Mouse (Mus musculus): ENCODE results near the gene Arhgdia. TPM values are rescaled to one million over a fixed set of nuclear protein-coding genes. Genes with fewer than 3 reads are reported as not detected.

Gene Arhgdia
- 100 to 1,000 TPM; 520 to 527 TPM for total RNA-seq (2023)

GRCm38 (mm10) chr11:120581490-120582267 lies at the start of gene Arhgdia:
Gene Arhgdia, minus strand, starts transcription at chr11:120581624.

GRCm38 (mm10) chr11:120625152-120625775 lies 43.8 kb upstream of the Arhgdia start, which contains the start of gene Sirt7:
Gene Sirt7, minus strand, starts transcription at chr11:120625240.

GRCm38 (mm10) chr11:120617519-120618112 lies 36.2 kb upstream of the Arhgdia start, which contains the start of gene Pcyt2:
Gene Pcyt2, minus strand, starts transcription at chr11:120617936.

GRCm38 (mm10) chr11:120608241-120609034 lies 27.0 kb upstream of the Arhgdia start, which contains the start of gene Npb:
Gene Npb, plus strand, starts transcription at chr11:120608477.

GRCm38 (mm10) chr11:120598283-120598989 lies 17.0 kb upstream of the Arhgdia start, which contains the start of the genes Alyref and Anapc11:
Gene Alyref, minus strand, starts transcription at chr11:120598365.
Gene Anapc11, plus strand, starts transcription at chr11:120598421.

GRCm38 (mm10) chr11:120572752-120573584 lies 8.5 kb downstream of the Arhgdia start, which contains the start of gene P4hb:
Gene P4hb, minus strand, starts transcription at chr11:120573253.

GRCm38 (mm10) chr11:120550810-120551440 lies 30.5 kb downstream of the Arhgdia start, which contains the start of gene Ppp1r27:
Gene Ppp1r27, minus strand, starts transcription at chr11:120551132.

GRCm38 (mm10) chr11:120549168-120549945 lies 32.1 kb downstream of the Arhgdia start, which contains the start of gene Mcrip1:
Gene Mcrip1, minus strand, starts transcription at chr11:120549727.

GRCm38 (mm10) chr11:120530085-120530964 lies 51.1 kb downstream of the Arhgdia start, which contains the start of gene Gcgr:
Gene Gcgr, plus strand, starts transcription at chr11:120530699.

Other genes with a start within 250 kb of the Arhgdia start
- 1,000 to 10,000 TPM; 1,199 to 1,232 TPM for gene Actg1, start 233.1 kb downstream of the Arhgdia start, total RNA-seq (2023)
- not detected for gene Fscn2, start 220.1 kb downstream of the Arhgdia start, total RNA-seq (2023)
- 10 to 100 TPM; 23.1 to 23.6 TPM for gene Faap100, start 202.9 kb downstream of the Arhgdia start, total RNA-seq (2023)
- 10 to 100 TPM; 57.3 to 70.4 TPM for gene Nploc4, start 143.9 kb downstream of the Arhgdia start, total RNA-seq (2023)
- 10 to 100 TPM in 1 of 2 experiments, not detected in 1; 50.9 TPM for gene Tspan10, start 139.0 kb downstream of the Arhgdia start, total RNA-seq (2023)
- gene Pde6g, start 128.1 kb downstream of the Arhgdia start, total RNA-seq (2023): under 1 TPM in 1 of 2 experiments, not detected in 1; 0.32 TPM
- gene Oxld1, start 123.6 kb downstream of the Arhgdia start, total RNA-seq (2023): 1 to 10 TPM; 5.4 to 9.3 TPM
- 10 to 100 TPM; 37.4 to 41.2 TPM for gene Ccdc137, start 123.5 kb downstream of the Arhgdia start, total RNA-seq (2023)
- gene Arl16, start 114.0 kb downstream of the Arhgdia start, total RNA-seq (2023): 10 to 100 TPM; 13.0 to 15.9 TPM
- gene Mrpl12, start 97.0 kb downstream of the Arhgdia start, total RNA-seq (2023): 10 to 100 TPM; 38.9 to 39.5 TPM
- 10 to 100 TPM; 14.7 to 15.0 TPM for gene Slc25a10, start 89.8 kb downstream of the Arhgdia start, total RNA-seq (2023)
- gene Gcgr, start 50.9 kb downstream of the Arhgdia start, total RNA-seq (2023): not detected
- 10 to 100 TPM; 40.5 to 43.6 TPM for gene Mcrip1, start 31.9 kb downstream of the Arhgdia start, total RNA-seq (2023)
- not detected for gene Ppp1r27, start 30.5 kb downstream of the Arhgdia start, total RNA-seq (2023)
- gene P4hb, start 8.4 kb downstream of the Arhgdia start, total RNA-seq (2023): 100 to 1,000 TPM; 141 to 149 TPM
- 100 to 1,000 TPM; 130 to 143 TPM for gene Alyref, start 16.7 kb upstream of the Arhgdia start, total RNA-seq (2023)
- 10 to 100 TPM; 50.0 to 53.1 TPM for gene Anapc11, start 16.8 kb upstream of the Arhgdia start, total RNA-seq (2023)
- gene Npb, start 26.9 kb upstream of the Arhgdia start, total RNA-seq (2023): 1 to 10 TPM; 1.6 to 2.4 TPM
- gene Pcyt2, start 36.3 kb upstream of the Arhgdia start, total RNA-seq (2023): 100 to 1,000 TPM; 107 to 119 TPM
- 100 to 1,000 TPM; 124 to 136 TPM for gene Sirt7, start 43.6 kb upstream of the Arhgdia start, total RNA-seq (2023)
- 10 to 100 TPM; 48.0 to 54.0 TPM for gene Mafg, start 52.0 kb upstream of the Arhgdia start, total RNA-seq (2023)
- gene Pycr1, start 62.1 kb upstream of the Arhgdia start, total RNA-seq (2023): under 1 TPM in 1 of 2 experiments, not detected in 1; 0.81 TPM
- gene Myadml2, start 66.5 kb upstream of the Arhgdia start, total RNA-seq (2023): 1 to 10 TPM in 1 of 2 experiments, not detected in 1; 1.4 TPM
- not detected for gene Notum, start 79.6 kb upstream of the Arhgdia start, total RNA-seq (2023)
- gene Aspscr1, start 91.3 kb upstream of the Arhgdia start, total RNA-seq (2023): 100 to 1,000 TPM in 1 of 2 experiments, 10 to 100 TPM in 1; 97.4 to 100 TPM
- 10 to 100 TPM; 30.5 to 32.1 TPM for gene Cenpx, start 132.1 kb upstream of the Arhgdia start, total RNA-seq (2023)
- 10 to 100 TPM; 38.6 to 46.7 TPM for gene Lrrc45, start 132.3 kb upstream of the Arhgdia start, total RNA-seq (2023)
- 1 to 10 TPM; 1.1 to 1.5 TPM for gene Rac3, start 139.8 kb upstream of the Arhgdia start, total RNA-seq (2023)
- gene Dcxr, start 145.7 kb upstream of the Arhgdia start, total RNA-seq (2023): 10 to 100 TPM; 12.1 to 18.0 TPM
- not detected for gene Cbr2, start 150.5 kb upstream of the Arhgdia start, total RNA-seq (2023)
- 10 to 100 TPM; 32.7 to 39.2 TPM for gene Hmga1b, start 181.2 kb upstream of the Arhgdia start, total RNA-seq (2023)
- gene Rfng, start 202.6 kb upstream of the Arhgdia start, total RNA-seq (2023): 10 to 100 TPM; 14.3 to 15.5 TPM
- 10 to 100 TPM; 75.3 to 86.7 TPM for gene Gps1, start 202.6 kb upstream of the Arhgdia start, total RNA-seq (2023)
- gene Dus1l, start 214.8 kb upstream of the Arhgdia start, total RNA-seq (2023): 10 to 100 TPM; 62.1 to 78.8 TPM
- gene Fasn, start 242.9 kb upstream of the Arhgdia start, total RNA-seq (2023): 100 to 1,000 TPM; 107 to 111 TPM

All from B cell, adult 67 days (primary cell).